Mouse (Mus musculus) heart, embryonic 15.5 days (tissue): Measurements from ENCODE around the gene Slc39a11. TPM values are rescaled to one million over a fixed set of nuclear protein-coding genes. Genes with fewer than 3 reads are reported as not detected.

Experiments
- ATAC-seq: fragments of 200-750 bp; cut with Nextera tagmentation; replicated peaks from 2 replicates; pipeline ENCODE4 v1.8.0; 2017; ENCODE audit warnings: low read depth, moderate TSS enrichment; ENCODE audit not compliant: insufficient number of reproducible peaks, insufficient read depth, low FRiP score
- H3K27ac ChIP-seq: fragments of 300-500 bp; sonication (generic); 2 replicates; pipeline ENCODE4 v1.5.1; 2015; ENCODE audit warnings: mild to moderate bottlenecking, inconsistent platforms
- H3K27me3 ChIP-seq: fragments of 300-500 bp; sonication (generic); 2 replicates; pipeline ENCODE4 v1.6.1; 2015; ENCODE audit warnings: inconsistent platforms
- H3K36me3 ChIP-seq: fragments of 300-500 bp; sonication (generic); 2 replicates; pipeline ENCODE4 v1.6.1; 2015; ENCODE audit warnings: mild to moderate bottlenecking, inconsistent platforms
- H3K4me1 ChIP-seq: fragments of 300-500 bp; sonication (generic); replicated peaks from 2 replicates; pipeline ENCODE4 v1.6.1; 2015; ENCODE audit warnings: inconsistent platforms
- H3K4me2 ChIP-seq: fragments of 300-500 bp; sonication (generic); 2 replicates; pipeline ENCODE4 v1.6.1; 2015; ENCODE audit warnings: inconsistent platforms, mild to moderate bottlenecking, moderate library complexity
- H3K4me3 ChIP-seq: fragments of 300-500 bp; sonication (generic); 2 replicates; pipeline ENCODE4 v1.5.1; 2015; ENCODE audit warnings: mild to moderate bottlenecking, inconsistent platforms
- H3K9ac ChIP-seq: fragments of 300-500 bp; sonication (generic); 2 replicates; pipeline ENCODE4 v1.6.1; 2015; ENCODE audit warnings: mild to moderate bottlenecking, inconsistent platforms
- H3K9me3 ChIP-seq: fragments of 300-500 bp; sonication (generic); replicated peaks from 2 replicates; pipeline ENCODE4 v1.6.1; 2016; ENCODE audit warnings: inconsistent platforms
- WGBS: fragments of 180-500 bp; shearing (Covaris S2); methylation state at CpG from one replicate; pipeline ENCODE4 v1.1.7; 2015; ENCODE audit warnings: mixed read lengths; 5-methylcytosine and 5-hydroxymethylcytosine counted together
- polyA plus RNA-seq: library from polyadenylated mRNA; unstranded; fragments of >200 nt; fragmentation: Nextera tagmentation; extraction: Ambion mirVana; gene quantifications from 2 replicates; pipeline ENCODE4 v1.2.1, GENCODE M21; 2015

The Slc39a11 gene
- polyA plus RNA-seq, 1 experiment from 2014 or later = 13.4 TPM

- H3K27ac ChIP-seq = no peak overlapping the region
- no peak overlapping the region for H3K4me2 ChIP-seq
- H3K27me3 ChIP-seq = peaks cover 12% of the 10 kb centered on the region; the same call in 1 of the 2 replicates
- no peaks in the 10 kb centered on the region for H3K36me3 ChIP-seq
- peaks cover 6% of the 10 kb centered on the region for H3K4me1 ChIP-seq
- ATAC-seq = no peak
- H3K9ac ChIP-seq = no peak overlapping the region
- peaks cover 4% of the 10 kb centered on the region; the same call in 1 of the 2 replicates for H3K9me3 ChIP-seq
- no peak overlapping the region for H3K4me3 ChIP-seq
- 45% methylated on average over 20 of the region's 20 CpGs for WGBS
These were observed 210.4 kb downstream of the Slc39a11 start for GRCm38 (mm10) chr11:113439328-113440030.

GRCm38 (mm10) chr11:113438915-113439314, 211.0 kb downstream of the Slc39a11 start:
- 86% methylated on average over 5 of the region's 5 CpGs for WGBS
- H3K9me3 ChIP-seq = peaks cover 4% of the 10 kb centered on the region; the same call in 1 of the 2 replicates
- H3K27me3 ChIP-seq = peaks cover 15% of the 10 kb centered on the region; the same call in 1 of the 2 replicates
- no peak overlapping the region for H3K27ac ChIP-seq
- H3K4me1 ChIP-seq = peaks cover 6% of the 10 kb centered on the region
- no peak for ATAC-seq
- no peak overlapping the region for H3K4me2 ChIP-seq
- no peak overlapping the region for H3K4me3 ChIP-seq
- no peak overlapping the region for H3K9ac ChIP-seq
- no peaks in the 10 kb centered on the region for H3K36me3 ChIP-seq

- H3K27ac ChIP-seq = no peak overlapping the region
- H3K9me3 ChIP-seq = peaks cover 4% of the 10 kb centered on the region; the same call in 1 of the 2 replicates
- 87% methylated on average over 9 of the region's 9 CpGs for WGBS
- H3K27me3 ChIP-seq = peaks cover 15% of the 10 kb centered on the region; the same call in 1 of the 2 replicates
- H3K36me3 ChIP-seq = no peaks in the 10 kb centered on the region
- H3K9ac ChIP-seq = no peak overlapping the region
- peaks cover 6% of the 10 kb centered on the region for H3K4me1 ChIP-seq
- H3K4me3 ChIP-seq = no peak overlapping the region
- H3K4me2 ChIP-seq = no peak overlapping the region
- ATAC-seq = no peak
These were observed 212.5 kb downstream of the Slc39a11 start for GRCm38 (mm10) chr11:113437357-113437756.

GRCm38 (mm10) chr11:113436299-113436698, 213.6 kb downstream of the Slc39a11 start:
- Histone ChIP-seq H3K27me3 (peaks cover 15% of the 10 kb centered on the region; the same call in 1 of the 2 replicates), H3K4me3 (no peak overlapping the region), H3K9me3 (peaks cover 4% of the 10 kb centered on the region; the same call in 1 of the 2 replicates), H3K4me2 (no peak overlapping the region), H3K27ac (no peak overlapping the region), H3K36me3 (no peaks in the 10 kb centered on the region), H3K9ac (no peak overlapping the region), H3K4me1 (peaks cover 6% of the 10 kb centered on the region)
- 86% methylated on average over 6 of the region's 6 CpGs for WGBS
- ATAC-seq = no peak

GRCm38 (mm10) chr11:113435696-113436095, 214.2 kb downstream of the Slc39a11 start:
- 74% methylated on average over 5 of the region's 5 CpGs for WGBS
- no peak overlapping the region for H3K9ac ChIP-seq
- no peaks in the 10 kb centered on the region for H3K9me3 ChIP-seq
- no peak for ATAC-seq
- H3K4me3 ChIP-seq = no peak overlapping the region
- H3K4me2 ChIP-seq = no peak overlapping the region
- H3K4me1 ChIP-seq = peaks cover 6% of the 10 kb centered on the region
- no peak overlapping the region for H3K27ac ChIP-seq
- H3K36me3 ChIP-seq = no peaks in the 10 kb centered on the region
- peaks cover 15% of the 10 kb centered on the region; the same call in 1 of the 2 replicates for H3K27me3 ChIP-seq

- no peak overlapping the region for H3K4me2 ChIP-seq
- ATAC-seq = no peak
- no peaks in the 10 kb centered on the region for H3K36me3 ChIP-seq
- H3K27ac ChIP-seq = no peak overlapping the region
- 72% methylated on average over 7 of the region's 7 CpGs for WGBS
- H3K4me3 ChIP-seq = no peak overlapping the region
- H3K9me3 ChIP-seq = no peaks in the 10 kb centered on the region
- H3K27me3 ChIP-seq = peaks cover 8% of the 10 kb centered on the region; the same call in 1 of the 2 replicates
- no peaks in the 10 kb centered on the region for H3K4me1 ChIP-seq
- no peak overlapping the region for H3K9ac ChIP-seq
These were observed 218.7 kb downstream of the Slc39a11 start for GRCm38 (mm10) chr11:113431161-113431560.

- H3K4me3 ChIP-seq = no peak overlapping the region
- H3K27me3 ChIP-seq = no peaks in the 10 kb centered on the region
- H3K36me3 ChIP-seq = no peaks in the 10 kb centered on the region
- 73% methylated on average over 9 of the region's 9 CpGs for WGBS
- ATAC-seq = no peak
- H3K9ac ChIP-seq = no peak overlapping the region
- no peaks in the 10 kb centered on the region for H3K4me1 ChIP-seq
- no peak overlapping the region for H3K27ac ChIP-seq
- H3K4me2 ChIP-seq = no peak overlapping the region
- H3K9me3 ChIP-seq = no peaks in the 10 kb centered on the region
These were observed 224.0 kb downstream of the Slc39a11 start for GRCm38 (mm10) chr11:113425882-113426281.

GRCm38 (mm10) chr11:113425454-113425853, 224.4 kb downstream of the Slc39a11 start:
- Histone ChIP-seq H3K9me3 (no peaks in the 10 kb centered on the region), H3K4me1 (no peaks in the 10 kb centered on the region), H3K27me3 (no peaks in the 10 kb centered on the region), H3K36me3 (no peaks in the 10 kb centered on the region), H3K4me3 (no peak overlapping the region), H3K9ac (no peak overlapping the region), H3K27ac (no peak overlapping the region), H3K4me2 (no peak overlapping the region)
- ATAC-seq = no peak
- 58% methylated on average over 3 of the region's 3 CpGs for WGBS

- Histone ChIP-seq H3K36me3 (no peaks in the 10 kb centered on the region), H3K4me2 (no peak overlapping the region), H3K27me3 (no peaks in the 10 kb centered on the region), H3K9ac (no peak overlapping the region), H3K9me3 (no peaks in the 10 kb centered on the region), H3K4me1 (no peaks in the 10 kb centered on the region), H3K27ac (no peak overlapping the region), H3K4me3 (no peak overlapping the region)
- WGBS = 81% methylated on average over 3 of the region's 4 CpGs
- no peak for ATAC-seq
These were observed 225.1 kb downstream of the Slc39a11 start for GRCm38 (mm10) chr11:113424765-113425164.

- H3K9ac ChIP-seq = no peak overlapping the region
- ATAC-seq = no peak
- H3K27me3 ChIP-seq = no peaks in the 10 kb centered on the region
- H3K4me2 ChIP-seq = no peak overlapping the region
- H3K4me3 ChIP-seq = no peak overlapping the region
- no peaks in the 10 kb centered on the region for H3K36me3 ChIP-seq
- no peak overlapping the region for H3K27ac ChIP-seq
- H3K9me3 ChIP-seq = no peaks in the 10 kb centered on the region
- H3K4me1 ChIP-seq = no peaks in the 10 kb centered on the region
- whole genome bisulfite sequencing = 88% methylated on average over 7 of the region's 7 CpGs
These were observed 227.3 kb downstream of the Slc39a11 start for GRCm38 (mm10) chr11:113422598-113422997.

GRCm38 (mm10) chr11:113418921-113419655, 230.8 kb downstream of the Slc39a11 start:
- no peak overlapping the region for H3K4me2 ChIP-seq
- H3K4me3 ChIP-seq = no peak overlapping the region
- no peaks in the 10 kb centered on the region for H3K27me3 ChIP-seq
- no peaks in the 10 kb centered on the region for H3K4me1 ChIP-seq
- H3K27ac ChIP-seq = no peak overlapping the region
- H3K9ac ChIP-seq = no peak overlapping the region
- 75% methylated on average over 15 of the region's 15 CpGs for WGBS
- no peak for ATAC-seq
- no peaks in the 10 kb centered on the region for H3K9me3 ChIP-seq
- H3K36me3 ChIP-seq = no peaks in the 10 kb centered on the region
